Mouse (Mus musculus): Measurements from ENCODE around the gene Rnf183.

Rnf183 gene

DNA sequence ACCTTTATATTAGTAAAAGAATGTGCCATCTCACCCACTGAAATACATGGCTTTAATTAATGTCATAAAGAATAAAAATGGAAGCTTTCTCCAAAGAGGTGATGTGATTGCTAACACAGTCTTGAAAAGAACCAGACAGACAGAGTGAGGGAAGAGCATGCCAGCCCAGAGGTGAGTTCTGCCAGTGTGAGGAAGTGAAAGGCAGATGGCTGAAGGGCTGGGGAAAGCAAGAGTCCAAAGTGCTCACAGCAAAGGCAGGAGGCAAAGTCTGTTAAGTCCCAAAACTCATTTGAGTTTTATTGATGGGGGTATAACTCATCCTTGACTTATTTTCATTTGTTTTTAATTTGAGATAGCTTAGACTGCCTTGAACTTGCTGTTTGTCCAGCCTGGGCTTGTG lies 4.4 kb downstream of the Rnf183 start:
- no peak for DNase-seq (ENCODE audit: low read depth)

DNA sequence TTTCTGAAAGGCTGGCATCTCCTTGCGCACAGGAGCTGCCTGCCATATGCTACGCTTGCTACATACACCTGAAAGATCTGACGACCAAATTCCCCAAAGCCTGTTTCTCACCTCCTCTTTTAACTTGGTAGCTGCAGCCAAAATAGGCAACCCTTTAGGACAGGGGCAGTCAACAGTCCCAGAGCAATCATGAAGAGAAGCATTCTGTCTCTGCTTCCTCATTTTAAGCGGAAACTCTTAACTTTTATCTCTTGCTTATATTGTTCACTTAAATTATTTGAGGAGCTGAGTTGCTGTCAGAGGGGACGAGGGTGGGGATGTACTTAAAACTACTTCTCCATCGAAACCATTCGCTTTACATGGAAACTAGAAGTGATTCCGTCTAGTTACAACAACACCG lies 5.4 kb downstream of the Rnf183 start:
- DNase-seq (ENCODE audit: low read depth), result no peak

DNA sequence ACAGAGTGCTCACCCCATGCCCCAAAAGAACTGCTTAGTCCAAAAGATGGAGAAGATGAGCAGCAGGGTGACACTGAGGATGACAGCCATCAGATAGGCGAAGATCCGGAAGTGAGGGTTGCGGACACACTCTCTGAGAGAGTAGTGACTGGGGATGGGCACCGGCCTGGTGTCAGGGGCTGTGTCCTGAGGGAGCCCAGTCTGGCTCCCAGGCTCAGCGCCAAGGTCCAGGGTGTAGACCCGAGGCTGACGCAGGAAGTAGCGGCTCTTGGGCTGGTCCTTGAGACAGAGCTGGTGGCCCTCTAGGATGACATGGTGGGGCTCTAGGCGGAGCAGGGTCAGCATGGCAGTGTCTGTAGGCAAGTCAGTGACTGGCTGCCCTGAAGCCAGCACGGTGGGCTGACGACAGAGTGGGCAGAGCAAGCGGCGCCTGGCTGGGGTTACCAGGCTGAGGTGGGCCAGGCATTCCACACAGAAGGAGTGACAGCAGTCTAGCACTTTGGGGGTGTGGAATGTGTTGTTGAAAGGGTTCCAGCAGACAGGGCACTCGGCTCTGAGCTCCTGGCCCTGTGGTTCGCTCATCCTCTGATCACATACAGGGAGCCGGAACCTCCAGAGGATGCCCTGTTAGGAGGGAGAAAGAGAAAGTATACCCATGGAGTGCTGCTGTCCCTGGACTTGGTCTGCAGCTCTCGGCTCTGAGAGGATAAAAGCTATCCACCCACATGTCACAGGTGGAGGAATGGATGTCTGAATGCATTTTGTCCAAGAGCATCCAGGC lies 6.9 kb downstream of the Rnf183 start:
- DNase-seq (ENCODE audit: low read depth), result no peak

DNA sequence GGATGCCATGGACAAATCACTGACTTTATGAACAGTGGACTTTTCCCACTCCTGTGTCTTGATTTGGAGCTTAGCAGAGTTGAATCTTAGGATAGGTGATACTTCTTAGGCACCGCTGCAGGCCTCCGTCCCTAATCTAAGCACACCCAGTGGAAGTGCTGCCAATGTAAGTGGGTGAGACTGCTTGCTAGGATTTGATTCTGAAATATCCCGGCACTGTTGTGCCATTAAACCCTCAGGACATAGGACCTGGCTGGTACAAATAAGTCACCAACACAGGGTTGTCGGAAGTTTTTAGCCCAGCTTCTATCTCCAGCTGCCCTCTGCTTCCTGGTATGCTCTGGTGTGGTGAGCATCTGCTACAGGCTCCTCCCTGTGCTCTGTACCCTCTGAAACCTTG lies 9.2 kb downstream of the Rnf183 start:
- no peak for DNase-seq (ENCODE audit: low read depth)

DNA sequence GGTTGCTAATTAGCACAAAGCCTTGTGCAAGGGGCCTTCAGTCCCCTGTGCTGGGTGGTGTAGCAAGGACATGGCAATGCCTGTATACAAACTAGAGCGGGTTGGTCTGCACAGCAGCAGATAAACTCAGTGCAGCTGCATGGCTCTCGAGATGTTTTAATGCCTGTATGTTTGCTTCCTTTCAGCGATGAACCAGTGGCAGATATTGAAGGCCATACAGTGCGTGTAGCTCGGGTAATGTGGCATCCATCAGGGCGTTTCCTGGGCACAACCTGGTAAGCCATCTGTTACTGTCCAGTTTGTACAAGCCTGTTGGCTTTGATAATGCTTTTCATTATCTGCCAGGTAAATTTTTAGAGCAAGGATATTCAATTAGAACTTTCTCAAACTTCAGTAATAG lies 16.0 kb downstream of the Rnf183 start:
- no peak for DNase-seq (ENCODE audit: low read depth)

DNA sequence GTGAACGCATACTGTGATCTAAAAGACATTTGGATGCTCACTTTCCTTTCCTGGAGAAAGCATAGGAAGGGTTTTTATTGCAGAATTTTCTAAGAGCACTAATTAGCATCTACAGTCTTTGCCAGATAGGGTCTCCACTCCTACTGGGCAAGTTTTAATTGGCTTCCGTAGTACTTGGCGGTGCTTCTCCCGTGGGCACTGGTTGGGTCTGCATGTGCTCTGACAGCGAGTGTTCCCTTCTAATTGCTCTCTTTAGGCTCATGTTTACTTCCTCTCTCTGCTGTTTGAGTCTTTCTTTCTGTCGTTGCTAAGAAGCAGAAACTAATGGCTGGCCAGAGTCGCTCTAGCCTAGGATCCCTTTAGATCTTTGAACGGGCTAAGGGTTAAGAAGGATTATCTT lies 16.6 kb downstream of the Rnf183 start:
- DNase-seq (ENCODE audit: low read depth), result no peak

DNA sequence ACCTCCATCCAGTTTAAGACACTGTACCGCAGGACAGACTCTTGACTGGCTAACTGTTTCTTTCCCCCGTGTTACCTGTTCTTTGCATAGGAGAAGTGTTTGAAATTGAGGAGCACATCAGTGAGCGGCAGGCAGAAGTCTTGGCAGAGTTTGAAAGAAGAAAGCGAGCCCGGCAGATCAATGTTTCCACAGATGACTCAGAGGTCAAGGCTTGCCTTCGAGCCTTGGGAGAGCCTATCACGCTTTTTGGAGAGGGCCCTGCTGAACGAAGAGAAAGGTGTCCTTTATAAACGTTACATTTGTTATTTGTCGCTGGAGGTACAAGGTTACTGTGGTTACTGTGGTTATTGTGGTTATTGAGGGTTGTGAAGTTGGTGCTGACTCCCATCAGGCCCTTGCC lies 23.4 kb downstream of the Rnf183 start:
- peak; percentile 25 for DNase-seq (ENCODE audit: low read depth)

DNA sequence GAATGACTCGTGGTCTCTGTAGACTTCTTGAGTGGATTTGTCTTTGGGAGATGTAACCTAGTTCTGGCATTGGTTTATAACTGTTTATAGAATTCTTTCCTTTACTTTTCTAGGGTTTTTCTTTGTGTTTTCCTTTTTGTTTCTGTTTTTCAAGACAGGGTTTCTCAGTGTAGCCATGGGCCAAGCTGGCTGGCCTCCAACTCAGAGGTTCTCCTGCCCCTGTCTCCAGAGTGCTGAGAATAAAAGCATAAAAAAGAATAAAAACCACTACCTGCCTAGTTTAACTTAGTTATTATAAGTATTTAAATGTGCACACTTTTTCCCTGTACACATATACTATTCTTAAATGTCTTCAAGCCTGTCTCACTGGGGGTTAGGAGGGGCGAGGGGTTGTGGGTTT lies 24.7 kb downstream of the Rnf183 start:
- DNase-seq (ENCODE audit: low read depth), result no peak

DNA sequence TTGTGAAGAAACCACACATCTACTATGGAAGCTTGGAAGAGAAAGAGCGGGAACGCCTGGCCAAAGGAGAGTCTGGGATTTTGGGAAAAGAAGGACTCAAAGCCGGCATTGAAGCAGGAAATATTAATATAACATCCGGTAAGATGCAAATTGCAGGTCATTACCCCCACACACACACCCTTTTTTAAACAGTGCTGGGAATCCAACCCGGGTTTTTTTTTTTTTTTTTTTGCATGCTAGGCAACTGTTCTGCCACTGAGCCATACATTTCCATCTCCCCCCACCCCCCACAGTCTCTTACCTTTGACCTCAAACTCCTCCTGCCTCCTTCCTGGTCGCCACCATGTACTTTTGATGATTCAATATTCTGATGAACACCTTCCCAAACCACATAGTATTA lies 25.4 kb downstream of the Rnf183 start:
- DNase-seq (ENCODE audit: low read depth), result peak; percentile 23

DNA sequence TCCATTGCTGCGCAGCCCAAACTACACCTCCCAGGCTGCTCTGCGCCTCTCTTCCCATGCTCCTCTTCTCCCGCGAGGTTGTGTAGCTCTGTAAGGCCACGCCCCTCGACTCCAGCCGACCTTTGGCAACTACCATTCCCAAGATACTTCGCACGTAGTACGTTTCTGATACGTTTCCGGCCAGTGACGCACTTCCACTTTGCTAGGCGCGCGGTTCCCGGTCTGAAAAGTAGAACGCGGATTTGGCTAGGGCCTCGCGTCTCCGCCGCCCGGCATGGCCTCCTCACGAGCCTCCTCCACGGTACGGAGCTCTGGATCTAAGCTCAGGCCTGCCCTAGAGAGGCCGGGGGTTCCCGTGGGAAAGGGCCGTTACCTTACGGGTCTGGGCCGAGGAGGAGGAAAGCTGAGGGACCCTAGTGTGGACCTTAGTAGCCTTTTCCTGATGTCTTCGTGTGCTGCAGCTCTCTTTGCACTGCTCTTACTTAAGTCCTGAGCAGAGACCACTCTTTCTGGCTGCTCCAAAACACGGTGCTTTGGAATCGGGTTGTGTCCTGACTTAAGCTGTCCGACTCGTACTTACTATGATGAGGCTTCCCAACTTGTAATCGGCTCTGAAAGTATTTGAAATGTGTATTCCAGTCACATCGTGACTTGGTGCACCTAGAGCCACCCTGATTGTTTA lies 26.3 kb downstream of the Rnf183 start, which contains the start of the genes Cdc26 and Prpf4:
TSS of gene Cdc26 (minus strand) at position 42 of the 682 bp plus-strand sequence.
TSS of gene Prpf4 (plus strand) at position 197 of the 682 bp plus-strand sequence.
- DNase-seq (ENCODE audit: low read depth), result peak; percentile 99

DNA sequence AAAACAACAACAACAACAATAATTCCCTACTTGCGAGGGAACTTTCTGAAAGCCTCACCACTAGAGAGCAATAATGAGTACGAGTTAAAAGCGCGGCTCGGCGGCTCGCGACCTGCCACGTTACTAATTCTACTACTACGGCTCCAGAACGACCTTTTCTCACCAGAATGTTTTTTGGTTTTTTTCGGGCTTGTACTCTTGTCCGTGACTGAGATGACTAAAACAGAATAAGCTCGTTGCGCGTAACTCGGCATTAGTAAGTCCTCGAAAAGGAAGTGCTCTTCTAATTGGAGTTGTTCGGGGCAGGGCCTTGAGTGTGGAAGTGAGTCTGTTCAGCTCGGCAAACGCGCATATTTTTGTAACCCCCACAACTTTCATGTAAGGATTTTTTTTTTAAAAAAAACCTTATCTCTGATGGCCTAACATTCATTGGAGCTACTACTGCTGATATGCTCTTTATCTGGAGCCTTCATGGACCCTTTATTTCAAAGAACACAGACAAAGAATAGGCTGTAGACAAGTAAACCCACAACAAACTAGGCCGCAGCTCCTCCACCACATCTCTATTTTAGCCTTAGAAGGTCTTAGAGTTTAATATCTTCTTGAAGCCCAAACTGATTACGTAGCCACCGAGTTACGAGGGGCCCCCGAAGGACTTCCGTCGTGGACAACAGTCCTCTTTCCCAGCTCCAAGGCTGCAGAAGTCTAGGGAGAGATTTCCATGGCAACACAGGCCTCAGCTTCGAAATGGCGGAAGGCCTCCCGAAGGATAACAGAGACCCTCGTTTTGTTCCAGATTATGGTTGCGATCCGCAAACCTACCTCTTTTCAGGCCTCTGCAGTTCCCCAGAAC lies 27.1 kb downstream of the Rnf183 start:
- DNase-seq (ENCODE audit: low read depth), result peak; percentile 78

DNA sequence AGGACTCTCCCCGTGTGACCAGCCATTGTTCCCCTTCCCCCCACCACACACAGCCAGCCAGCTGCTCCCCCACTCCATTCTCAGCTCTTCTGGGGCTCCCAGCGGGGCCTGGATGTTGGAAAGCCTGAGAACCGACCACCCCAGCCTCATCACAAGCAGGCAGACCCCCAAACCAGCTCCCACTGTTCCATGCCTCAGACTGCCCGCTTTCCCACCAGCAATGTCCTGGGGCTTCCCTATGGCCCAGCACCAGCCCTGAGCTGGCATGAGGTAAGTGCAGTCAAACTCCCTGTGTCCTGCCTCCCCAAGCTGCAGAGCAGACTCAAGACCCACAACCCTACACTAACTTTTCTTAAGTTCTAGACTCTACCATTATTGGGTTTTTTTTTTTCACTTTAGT lies 28.9 kb downstream of the Rnf183 start:
- DNase-seq (ENCODE audit: low read depth), result no peak

DNA sequence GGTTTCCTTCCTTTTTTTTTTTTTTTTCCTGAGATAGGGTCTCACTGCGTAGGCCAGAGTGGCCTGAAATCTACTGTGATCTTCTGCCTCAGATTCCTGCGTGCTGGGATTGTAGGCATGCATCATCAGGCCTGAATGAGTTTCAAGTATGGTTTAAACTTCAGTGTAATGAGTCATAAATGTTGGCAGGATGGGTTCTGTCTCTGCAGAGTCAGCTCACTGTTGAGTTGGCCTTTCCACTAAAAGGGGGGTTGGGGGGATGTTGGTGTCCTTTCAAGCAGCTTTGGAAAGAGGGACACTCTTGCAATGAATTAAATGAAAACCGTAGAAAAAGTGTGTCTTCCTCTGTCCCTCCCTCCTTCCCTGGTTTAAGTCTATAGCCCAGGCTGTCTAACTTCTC lies 36.1 kb downstream of the Rnf183 start:
- DNase-seq (ENCODE audit: low read depth), result peak; percentile 24

DNA sequence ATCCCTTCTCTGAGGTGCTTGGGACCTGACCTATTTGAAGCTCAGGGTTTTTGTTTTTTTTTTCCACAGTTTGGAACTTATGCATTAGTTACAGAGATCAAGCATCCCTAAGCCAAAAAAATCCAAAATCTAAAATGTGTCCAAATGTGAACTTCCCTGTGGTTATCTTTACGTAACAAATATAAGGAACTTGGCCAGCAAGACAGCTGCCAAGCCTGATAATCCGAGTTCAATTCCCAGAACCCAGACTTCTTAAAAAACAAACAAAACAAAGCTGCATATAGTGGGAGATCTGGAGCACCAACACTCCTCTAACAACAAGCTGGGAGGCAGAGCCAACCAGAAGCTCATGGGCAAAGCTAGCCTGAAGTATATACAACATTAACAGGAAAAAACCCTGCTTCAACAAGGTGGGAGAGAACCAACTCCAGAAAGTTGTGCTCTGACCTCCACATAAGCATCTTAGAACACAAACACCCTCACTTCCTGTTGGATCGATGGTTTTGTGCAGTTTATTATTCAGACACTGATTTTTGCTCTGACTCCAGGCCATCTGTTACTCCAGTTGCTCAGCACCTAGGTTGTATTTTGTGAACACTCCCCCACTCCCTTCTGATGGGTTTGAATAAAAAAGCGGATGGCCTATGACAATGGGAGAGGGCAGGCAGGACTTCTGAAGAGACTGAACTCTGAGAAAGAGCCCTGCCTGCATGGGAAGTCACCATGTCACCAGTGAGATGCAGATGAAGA lies 37.3 kb downstream of the Rnf183 start:
- no peak for DNase-seq (ENCODE audit: low read depth)

DNA sequence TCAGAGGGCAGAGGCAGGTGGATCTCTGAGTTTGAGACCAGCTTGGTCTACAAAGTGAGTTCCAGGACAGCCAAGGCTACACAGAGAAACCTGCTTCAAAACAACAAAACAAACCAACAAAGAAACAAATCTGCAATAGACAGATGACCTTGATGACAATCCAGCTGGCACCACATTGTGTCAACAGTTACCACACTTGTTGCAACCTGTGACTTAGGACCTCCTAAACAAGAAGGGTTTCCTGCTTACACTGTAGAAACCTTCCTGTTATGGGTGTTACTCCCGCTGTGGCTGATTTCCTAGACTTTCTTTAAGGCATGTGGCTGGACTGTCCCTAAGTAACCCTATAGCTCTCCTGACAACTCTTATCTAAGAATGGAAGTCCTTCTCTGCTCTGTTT lies 39.2 kb downstream of the Rnf183 start:
- peak; percentile 60 for DNase-seq (ENCODE audit: low read depth)

DNA sequence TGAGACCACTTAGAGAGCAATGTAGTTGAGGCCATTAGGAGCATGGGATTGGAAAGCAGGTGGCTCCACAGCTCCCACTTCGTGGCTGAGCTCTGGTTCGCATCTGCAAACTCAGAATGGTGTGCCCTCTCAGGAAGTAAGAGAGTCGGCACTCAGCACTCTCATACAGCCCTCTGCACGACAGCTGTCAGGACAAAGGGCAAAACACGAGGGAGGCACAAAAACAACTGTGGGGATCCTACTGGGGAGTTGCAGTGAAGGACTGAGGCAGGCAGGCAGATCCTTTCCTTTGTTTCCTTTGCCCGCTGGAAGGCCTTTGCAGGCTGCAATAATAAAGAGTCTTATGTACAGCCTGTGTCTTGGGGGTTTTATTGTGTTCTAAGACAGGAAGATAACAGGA lies 41.6 kb downstream of the Rnf183 start:
- no peak for DNase-seq (ENCODE audit: low read depth)

DNA sequence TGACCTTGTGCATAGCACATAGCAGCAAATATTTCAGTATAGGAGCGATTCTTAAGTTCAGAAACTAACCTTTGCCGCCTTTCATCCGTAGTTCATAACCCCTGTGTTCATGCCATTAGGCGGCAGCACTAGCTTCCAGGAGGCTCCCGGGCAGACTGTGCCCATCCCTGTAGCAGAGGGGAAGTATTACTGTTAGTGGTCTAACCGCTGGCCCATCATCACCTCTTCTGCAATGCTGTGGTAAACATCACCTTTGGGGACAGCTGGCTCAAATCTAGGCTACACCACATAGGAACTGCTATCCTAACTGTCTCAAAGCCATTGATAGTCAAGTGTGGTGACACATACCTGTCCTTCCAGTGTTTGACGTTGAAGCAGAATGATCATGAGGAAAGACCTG lies 43.2 kb downstream of the Rnf183 start:
- DNase-seq (ENCODE audit: low read depth), result peak; percentile 26

DNA sequence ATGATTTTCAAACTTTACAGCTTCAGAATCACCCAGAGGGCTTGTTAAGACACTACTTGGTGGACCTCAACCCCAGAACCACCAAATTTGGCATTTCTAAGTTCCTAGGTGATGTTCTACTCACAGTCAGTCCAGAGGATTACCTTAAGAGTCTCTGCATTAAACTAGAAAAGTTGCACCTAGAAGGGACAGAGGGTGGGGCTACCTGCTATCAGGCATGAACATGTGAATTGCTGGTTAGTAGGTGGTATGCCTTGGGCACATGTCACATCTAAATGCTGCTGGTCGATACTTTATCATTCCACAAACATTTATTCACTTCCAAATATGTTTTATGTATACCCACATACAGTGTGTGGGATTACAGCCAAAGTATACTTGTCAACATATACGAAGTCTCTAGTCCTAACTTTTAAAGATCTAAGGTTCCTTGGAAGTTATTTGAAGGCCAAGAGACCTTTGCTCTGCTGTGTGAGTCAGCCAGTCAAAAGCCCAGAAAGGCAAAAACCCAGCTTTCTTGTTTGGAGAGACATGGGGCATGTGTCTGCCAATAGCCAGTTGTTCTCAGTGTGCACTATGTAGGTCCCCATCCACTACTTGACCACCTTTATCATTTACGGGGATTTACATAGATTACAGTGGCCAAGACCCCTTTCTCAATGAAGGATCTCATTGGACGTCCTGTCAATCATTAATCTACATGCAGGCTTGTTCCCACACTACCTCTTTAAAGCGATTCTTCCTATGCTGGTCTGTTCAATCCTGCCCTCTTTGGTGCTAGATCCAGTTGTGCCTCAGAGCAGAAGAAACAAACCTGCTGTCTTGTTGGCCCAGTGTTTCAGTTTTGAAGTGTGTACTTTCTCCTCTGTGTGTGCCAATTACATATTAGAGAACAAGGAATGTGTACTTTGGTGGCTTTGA lies 45.2 kb downstream of the Rnf183 start:
- no peak for DNase-seq (ENCODE audit: low read depth)

DNA sequence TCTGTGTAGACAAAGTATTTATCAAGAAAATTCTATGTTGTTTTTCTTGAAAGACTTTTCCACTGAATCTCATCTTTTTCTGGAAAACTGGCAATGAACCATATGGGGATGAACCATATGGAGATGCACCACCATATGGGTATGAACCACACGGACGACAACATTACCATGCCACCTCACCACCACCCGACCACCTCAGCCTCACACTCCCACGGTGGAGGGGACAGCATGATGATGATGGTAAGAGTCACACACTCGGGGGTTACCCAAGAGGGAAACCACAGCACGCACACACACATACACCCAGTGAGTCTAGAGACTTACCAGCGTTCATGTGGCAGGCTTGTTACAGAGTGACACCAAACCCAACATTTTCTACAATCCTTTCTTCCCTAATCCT lies 49.6 kb downstream of the Rnf183 start:
- no peak for DNase-seq (ENCODE audit: low read depth)

DNA sequence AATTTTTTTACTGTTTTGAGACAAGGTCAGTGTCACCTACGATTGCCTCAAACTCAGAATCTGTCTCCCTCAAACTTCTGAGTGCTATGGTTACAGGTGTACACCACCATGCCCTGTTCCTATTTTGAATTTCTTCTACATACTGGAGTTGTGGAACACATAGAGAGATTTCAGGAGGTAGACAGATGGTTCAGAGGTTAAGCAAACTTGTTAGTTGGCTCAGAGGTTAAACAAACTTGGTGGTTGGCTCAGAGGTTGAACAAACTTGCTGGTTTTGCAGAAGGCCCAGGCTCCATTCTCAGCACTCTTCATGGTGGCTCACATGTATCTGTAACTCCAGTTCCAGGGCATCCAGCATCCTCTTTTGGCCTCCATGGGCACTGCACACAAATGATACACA lies 50.9 kb downstream of the Rnf183 start:
- no peak for DNase-seq (ENCODE audit: low read depth)

DNA sequence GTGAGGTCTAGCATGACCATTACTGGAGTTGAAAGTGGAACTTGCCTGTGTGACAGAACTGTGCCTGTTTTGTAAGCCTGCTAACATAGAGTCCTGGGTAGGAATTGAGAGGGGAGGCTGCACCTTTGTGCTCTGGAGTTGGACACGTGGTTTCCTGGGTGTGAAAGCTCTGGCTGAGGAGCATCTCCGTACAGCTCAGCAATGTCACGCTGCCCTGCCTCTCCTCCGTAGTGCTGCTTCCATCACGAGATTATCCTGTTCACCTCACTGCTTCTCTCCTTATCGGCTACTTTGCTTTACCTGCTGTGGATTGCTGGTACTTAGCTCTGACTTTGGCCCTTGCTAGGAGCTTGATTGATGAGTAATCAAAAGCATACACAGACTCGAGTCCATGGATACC lies 51.3 kb downstream of the Rnf183 start:
- no peak for DNase-seq (ENCODE audit: low read depth)
